ENCODE assay signal across 8 mouse cellular contexts in genomic region chr17:83637393-83637792, GRCm38 (mm10). TPM values are rescaled to one million over a fixed set of nuclear protein-coding genes. Genes with fewer than 3 reads are reported as not detected.
DNase-seq lines count a peak whose midpoint lies in the region; ATAC-seq and TF ChIP-seq lines count a peak whose summit lies in the region.
"Had no signal": no experiment of that assay in that cellular context is flagged by ENCODE, and none has a peak within 500 bp of the region (broad histone marks: within the 10 kb centered on the region; RNA-seq: fewer than 3 reads in every experiment).

No protein-coding gene starts in this region.

- no peak overlapping the region for H3K27ac ChIP-seq in kidney, embryonic 14.5 days (ENCODE audit: low read depth, low read length)
- no peak overlapping the region for H3K27ac ChIP-seq in lung, postnatal 0 days (ENCODE audit: low read length)
- H3K27ac ChIP-seq: macrophage had no signal

- peak; percentile 32 for DNase-seq in kidney, adult 9 months
- DNase-seq in ES-CJ7 (ENCODE audit: low read depth, low spot score) (peak; percentile 81), ZHBTc4 (ENCODE audit: low read depth, low spot score) (peak; percentile 75)
- no peak for DNase-seq in lung, postnatal 0 days (ENCODE audit: low spot score)
- peak; percentile 54 for DNase-seq in thymus, postnatal 0 days (ENCODE audit: low spot score)
- no peak for DNase-seq in layer of hippocampus, adult 11-12 months (ENCODE audit: low spot score)

- no peak for ATAC-seq in kidney, embryonic 14.5 days (ENCODE audit: low FRiP score, low TSS enrichment)
- no peak for ATAC-seq in lung, postnatal 0 days

- 0 out of 2 replicates have a peak, but pooled peaks cover 9% of the 10 kb centered on the region for H3K27me3 ChIP-seq in kidney, embryonic 14.5 days (ENCODE audit: control insufficient read depth, insufficient read depth, low read length)
- H3K27me3 ChIP-seq in lung, postnatal 0 days (replicated peaks; ENCODE audit: insufficient read depth, low read length), result peaks cover 3% of the 10 kb centered on the region; the same call in 1 of the 2 replicates

- no peak overlapping the region for H3K9ac ChIP-seq in kidney, embryonic 14.5 days (ENCODE audit: low read depth, low read length)
- H3K9ac ChIP-seq in lung, postnatal 0 days (replicated peaks; ENCODE audit: low read depth), result no peak overlapping the region

- TF ChIP-seq CTCF in lung, postnatal 0 days (IDR thresholded peaks at IDR 0.05), result peak; percentile 64

- no peaks in the 10 kb centered on the region for H3K36me3 ChIP-seq in kidney, embryonic 14.5 days (ENCODE audit: control insufficient read depth, insufficient read depth, low read length)
- no peaks in the 10 kb centered on the region for H3K36me3 ChIP-seq in lung, postnatal 0 days (ENCODE audit: insufficient read depth, low read length)

- H3K4me2 ChIP-seq in kidney, embryonic 14.5 days (replicated peaks; ENCODE audit: low read depth, low read length), result no peak overlapping the region
- no peak overlapping the region for H3K4me2 ChIP-seq in lung, postnatal 0 days (replicated peaks; ENCODE audit: low read depth, low read length)

- peaks cover 3% of the 10 kb centered on the region; the same call in 1 of the 2 replicates for H3K9me3 ChIP-seq in kidney, embryonic 14.5 days (ENCODE audit: control insufficient read depth, low read length)
- no peaks in the 10 kb centered on the region for H3K9me3 ChIP-seq in lung, postnatal 0 days (ENCODE audit: low read length)

- 83% methylated on average over 2 of the region's 2 CpGs for WGBS in kidney, embryonic 14.5 days
- WGBS in lung, postnatal 0 days, result 78% methylated on average over 2 of the region's 2 CpGs

- no peak for TF ChIP-seq EP300 in lung, postnatal 0 days (IDR thresholded peaks at IDR 0.05)

- no peak overlapping the region for H3K4me3 ChIP-seq in kidney, embryonic 14.5 days (ENCODE audit: low read length)
- no peak overlapping the region for H3K4me3 ChIP-seq in lung, postnatal 0 days (ENCODE audit: low read depth, low read length)

- H3K4me1 ChIP-seq in kidney, embryonic 14.5 days (ENCODE audit: control insufficient read depth, insufficient read depth, low read length), result peaks cover 8% of the 10 kb centered on the region
- peaks cover 3% of the 10 kb centered on the region; the same call in 1 of the 2 replicates for H3K4me1 ChIP-seq in lung, postnatal 0 days (ENCODE audit: insufficient read depth, low read depth, low read length)

RNA-seq across cellular contexts. Expression of gene Kcng3, which starts 5.7 kb away (rescaled TPM):
- not detected in 2 replicates for polyA plus RNA-seq in kidney, embryonic 14.5 days (2014; fragmentation: Nextera tagmentation; extraction: Ambion mirVana)
- polyA plus RNA-seq in lung, postnatal 0 days (2015; fragmentation: Nextera tagmentation; extraction: Ambion mirVana), result not detected in 2 replicates
- polyA plus RNA-seq in thymus, postnatal 0 days (2015; fragmentation: Nextera tagmentation; extraction: Ambion mirVana), result 0.06 TPM in 1 of 2 replicates, not detected in the other
- polyA plus RNA-seq: macrophage had no signal

Comparison
In these comparisons a context has a peak if more than half of its experiments do, and no peak if none do; other contexts are left out.
1. DNase-seq: peak in kidney, adult 9 months (single experiment), ES-CJ7 (single experiment), ZHBTc4 (single experiment) and thymus, postnatal 0 days (single experiment); none in lung, postnatal 0 days (single experiment) and layer of hippocampus, adult 11-12 months (single experiment).